Mouse (Mus musculus) bone marrow macrophage, adult 2 months (primary cell): ENCODE results near the gene Slc25a38. TPM values are rescaled to one million over a fixed set of nuclear protein-coding genes. Genes with fewer than 3 reads are reported as not detected.

Experiments
- H3K27ac ChIP-seq: 2 replicates; pipeline ENCODE4 v1.5.1; 2012; ENCODE audit warnings: low read depth, low read length; ENCODE audit not compliant: insufficient read depth
- H3K4me1 ChIP-seq: 2 replicates; pipeline ENCODE4 v1.6.1; 2012; ENCODE audit warnings: low read length; ENCODE audit not compliant: control insufficient read depth, insufficient read depth
- H3K4me3 ChIP-seq: 2 replicates; pipeline ENCODE4 v1.5.1; 2012; ENCODE audit warnings: mild to moderate bottlenecking, low read length, moderate library complexity; ENCODE audit not compliant: insufficient read depth
- CTCF ChIP-seq: IDR thresholded peaks from 2 replicates; pipeline ENCODE4 v1.5.1; 2012; ENCODE audit warnings: low read depth, mild to moderate bottlenecking, low read length, moderate library complexity
- POLR2A ChIP-seq: IDR thresholded peaks from 2 replicates; pipeline ENCODE4 v1.6.1; 2012; ENCODE audit warnings: mild to moderate bottlenecking, low read depth, low read length, borderline replicate concordance
- polyA plus RNA-seq: library from polyadenylated mRNA; stranded (reverse); fragments of >200 nt; gene quantifications from 2 replicates; pipeline ENCODE4 v1.2.4, GENCODE M21; 2012; ENCODE audit not compliant: missing spikeins, insufficient read depth, insufficient read length

Gene Slc25a38
- polyA plus RNA-seq, 1 experiment = 18.5 TPM

DNA sequence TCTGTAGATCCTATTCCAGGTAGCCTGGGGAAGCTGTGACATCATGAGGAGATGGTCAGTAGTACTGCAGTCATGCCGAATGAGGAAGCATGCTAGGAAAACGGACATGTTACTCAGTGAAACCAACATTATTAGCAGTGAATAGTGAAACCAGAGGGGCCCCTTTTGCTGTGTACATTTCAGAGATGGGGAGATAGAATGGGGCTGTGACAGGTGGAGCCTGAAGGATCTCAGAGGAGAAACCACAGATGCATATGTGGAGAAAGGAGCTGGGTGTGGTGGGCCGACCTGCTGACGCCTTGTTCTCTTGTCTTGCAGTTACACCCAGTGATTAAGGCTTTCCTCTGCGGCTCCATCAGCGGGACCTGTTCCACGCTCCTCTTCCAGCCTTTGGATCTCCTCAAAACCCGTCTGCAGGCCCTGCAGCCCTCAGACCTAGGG lies 6.0 kb downstream of the Slc25a38 start:
- Histone ChIP-seq H3K4me3 (no peak overlapping the region), H3K27ac (peak overlapping the region; percentile 70)

DNA sequence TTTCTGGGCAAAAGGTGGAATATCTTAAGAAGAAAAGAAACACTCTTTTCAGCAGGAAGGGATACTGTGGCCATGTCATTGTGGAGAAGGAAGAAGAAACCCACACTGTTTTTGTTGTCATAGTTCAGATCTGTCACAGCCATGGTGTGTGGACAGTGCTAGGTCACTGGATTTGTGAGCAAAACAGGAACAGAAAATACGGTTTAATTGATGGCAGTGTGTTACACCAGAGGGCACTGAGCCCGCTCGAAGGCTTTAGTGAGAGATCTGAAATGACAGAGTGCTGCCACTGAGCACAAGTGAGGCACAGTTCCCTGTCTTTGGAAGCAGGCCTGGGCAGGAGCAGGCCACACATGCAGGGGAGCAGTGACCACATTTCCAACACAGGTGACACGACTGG lies 8.0 kb downstream of the Slc25a38 start:
- Histone ChIP-seq H3K27ac (peak overlapping the region; percentile 72), H3K4me1 (peaks cover 36% of the 10 kb centered on the region), H3K4me3 (no peak overlapping the region)
- TF ChIP-seq CTCF = no peak
- no peak for TF ChIP-seq POLR2A

More for the DNA sequence above, 6.0 kb downstream of the Slc25a38 start:
- H3K4me1 ChIP-seq = peaks cover 37% of the 10 kb centered on the region
- TF ChIP-seq CTCF (no peak), POLR2A (no peak)

DNA sequence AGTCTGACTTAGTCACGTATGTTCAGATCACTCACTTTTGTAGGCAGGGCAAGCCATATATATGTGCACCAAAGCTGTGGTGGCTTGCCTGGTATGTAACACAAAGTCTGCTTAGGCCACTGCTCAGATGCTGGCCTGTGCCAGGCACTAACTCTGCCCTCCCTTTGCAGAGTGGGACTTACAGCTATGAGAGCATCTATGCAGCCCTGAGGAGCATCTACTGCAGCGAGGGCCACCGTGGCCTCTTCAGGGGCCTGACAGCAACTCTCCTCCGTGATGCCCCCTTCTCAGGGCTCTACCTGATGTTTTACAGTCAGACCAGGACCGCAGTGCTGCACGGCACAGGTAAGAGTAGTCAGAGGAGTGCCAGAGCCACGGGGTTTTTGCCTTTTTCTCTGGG lies 10.3 kb downstream of the Slc25a38 start:
- peaks cover 30% of the 10 kb centered on the region for H3K4me1 ChIP-seq
- H3K27ac ChIP-seq = no peak overlapping the region
- H3K4me3 ChIP-seq = no peak overlapping the region
- TF ChIP-seq POLR2A = no peak
- TF ChIP-seq CTCF = no peak

DNA sequence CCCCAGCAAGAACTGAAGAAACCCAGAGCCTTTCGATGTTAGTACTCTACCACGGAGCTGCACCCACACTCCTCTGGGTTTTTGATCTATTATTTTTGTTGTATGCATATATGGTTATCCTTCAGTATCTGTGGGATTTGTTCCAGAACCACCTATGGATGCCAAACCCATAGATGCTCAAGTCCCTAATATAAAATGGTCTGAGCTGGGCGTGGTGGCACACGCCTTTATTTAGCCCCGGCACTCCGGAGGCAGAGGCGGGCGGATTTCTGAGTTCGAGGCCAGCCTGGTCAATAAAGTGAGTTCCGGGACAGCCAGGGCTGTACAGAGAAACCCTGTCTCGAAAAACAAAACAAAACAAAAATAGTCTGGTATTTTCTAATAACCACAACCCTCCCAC lies 16.7 kb downstream of the Slc25a38 start:
- H3K4me1 ChIP-seq = peaks cover 20% of the 10 kb centered on the region
- H3K27ac ChIP-seq = peak overlapping the region; percentile 84
- peak overlapping the region; percentile 56 for H3K4me3 ChIP-seq
- TF ChIP-seq CTCF (no peak), POLR2A (no peak)

DNA sequence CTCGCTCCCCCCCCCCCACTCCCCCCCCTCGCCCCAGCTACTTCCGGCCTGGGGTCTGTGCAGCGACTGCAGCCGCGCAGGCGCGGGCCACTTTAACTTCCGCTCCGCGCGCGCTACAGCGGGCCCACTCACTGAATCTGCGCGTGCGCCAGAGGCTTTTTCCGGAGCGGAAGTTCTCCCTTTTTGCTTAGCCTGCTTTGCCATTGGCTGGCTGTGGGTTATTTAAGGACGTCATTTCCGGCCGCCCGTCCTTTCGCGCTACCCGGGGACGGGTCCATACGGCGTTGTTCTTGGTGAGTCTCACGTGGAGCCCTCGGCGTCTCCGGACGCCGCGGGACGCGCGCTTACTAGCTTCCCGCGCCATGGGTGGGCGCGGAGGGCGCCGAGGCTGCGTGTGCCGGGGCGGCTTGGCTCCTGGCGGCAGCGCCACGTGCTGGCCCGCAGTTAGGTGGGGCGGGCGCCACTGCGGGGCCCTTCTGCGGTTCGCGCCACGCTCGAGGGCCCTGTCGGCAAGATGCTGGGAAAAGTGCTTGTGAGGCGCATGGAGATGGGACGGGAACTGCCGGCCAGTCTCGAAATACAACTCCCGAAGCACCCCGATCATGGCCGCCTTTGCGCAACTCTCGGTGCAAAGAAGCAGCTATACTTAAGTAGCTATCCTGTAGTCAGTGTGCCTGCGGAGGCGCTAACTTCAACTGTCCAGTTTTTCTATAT lies 17.5 kb downstream of the Slc25a38 start, which contains the start of gene Rpsa:
Gene Rpsa (plus strand): TSS at position 152 of the 714 bp plus-strand sequence.
- H3K4me1 ChIP-seq = peaks cover 23% of the 10 kb centered on the region
- peak within 1 kb of the TSS; percentile 96 for H3K4me3 ChIP-seq
- TF ChIP-seq POLR2A (peak; percentile 81; the same call in 1 of the 2 replicates), CTCF (no peak)
- peak within 1 kb of the TSS; percentile 84 for H3K27ac ChIP-seq

DNA sequence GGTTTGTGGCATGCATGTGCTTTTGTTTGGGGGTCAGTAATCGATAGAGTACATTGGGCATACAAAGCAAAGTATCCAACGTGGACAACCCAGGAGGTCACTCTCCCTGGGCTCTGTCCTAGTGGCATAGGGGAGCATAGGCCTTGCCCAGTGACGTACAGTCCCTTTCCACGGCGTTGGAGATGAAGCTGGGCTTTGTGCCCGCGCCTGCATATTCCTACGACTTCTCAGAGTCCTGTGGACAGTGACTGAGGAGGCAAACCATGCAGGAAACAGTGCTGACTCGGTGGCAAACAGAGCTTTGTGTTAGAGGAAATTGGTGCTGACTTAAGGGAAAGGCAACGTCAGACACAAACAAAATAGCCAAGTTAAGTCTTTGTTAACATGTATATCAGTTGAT lies 19.1 kb downstream of the Slc25a38 start:
- TF ChIP-seq CTCF (no peak), POLR2A (no peak)
- peak overlapping the region; percentile 49 for H3K27ac ChIP-seq
- peak overlapping the region; percentile 96 for H3K4me3 ChIP-seq
- H3K4me1 ChIP-seq = peaks cover 28% of the 10 kb centered on the region

DNA sequence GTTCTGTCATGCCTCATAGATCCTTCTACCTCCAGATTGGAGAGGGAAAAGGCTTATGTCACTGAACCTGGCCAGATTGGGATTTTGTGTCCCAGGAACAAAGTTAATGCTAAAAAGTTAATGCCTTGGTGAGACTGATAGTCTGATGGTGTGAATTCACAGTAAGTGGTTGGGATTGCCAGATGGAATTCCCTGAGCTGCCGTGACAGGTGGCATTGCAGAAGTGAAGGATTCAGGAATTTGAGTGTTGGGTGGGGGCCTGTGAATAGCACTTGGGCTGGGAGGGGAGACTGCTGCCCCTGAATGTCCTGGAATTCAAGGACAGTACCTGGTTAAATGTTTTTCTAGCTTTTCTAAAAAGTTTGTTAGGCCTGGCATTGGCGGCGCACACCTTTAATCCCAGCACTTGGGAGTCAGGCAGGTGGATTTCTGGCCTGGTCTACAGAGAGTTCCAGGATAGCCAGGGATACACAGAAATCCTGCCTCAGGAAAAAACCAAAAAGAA lies 21.7 kb downstream of the Slc25a38 start:
- TF ChIP-seq POLR2A (no peak), CTCF (no peak)
- Histone ChIP-seq H3K27ac (no peak overlapping the region), H3K4me1 (peaks cover 26% of the 10 kb centered on the region), H3K4me3 (no peak overlapping the region)

DNA sequence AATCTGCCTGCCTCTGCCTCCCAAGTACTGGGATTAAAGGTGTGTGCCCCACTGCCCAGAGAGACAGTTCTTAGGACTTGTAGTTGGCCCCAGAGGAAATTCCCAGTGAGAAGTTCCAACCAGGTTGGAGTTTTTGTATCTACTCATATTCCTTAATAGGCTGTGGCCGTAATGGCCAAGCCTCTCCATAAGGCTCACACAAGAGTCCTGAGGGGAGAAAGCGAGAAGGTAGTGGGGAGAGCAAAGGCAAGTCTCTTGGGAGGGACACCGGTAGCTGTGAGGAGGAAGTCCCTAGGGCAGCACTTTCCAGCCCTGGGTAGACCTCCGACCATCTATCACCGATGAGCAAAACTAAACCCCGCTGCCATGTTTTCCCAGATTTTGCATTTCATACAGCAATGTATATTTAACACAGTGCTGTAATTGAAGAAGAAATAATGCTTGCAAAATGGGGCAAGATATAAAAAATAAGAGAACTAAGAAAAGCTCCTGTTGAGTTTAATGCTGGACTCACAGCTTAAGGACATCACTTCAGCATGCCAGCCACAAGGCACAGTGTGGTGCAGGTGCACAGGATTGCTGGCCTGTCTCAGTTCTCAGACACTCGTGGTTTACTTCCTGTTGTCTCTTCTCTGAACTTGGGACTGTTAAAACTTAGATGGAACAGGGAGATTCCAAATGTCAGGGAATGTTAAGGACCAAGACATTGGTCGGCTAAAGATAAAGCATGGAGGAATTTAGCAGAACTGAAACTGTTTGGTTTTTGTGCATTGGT lies 23.0 kb downstream of the Slc25a38 start:
- Histone ChIP-seq H3K4me3 (no peak overlapping the region), H3K4me1 (peaks cover 24% of the 10 kb centered on the region), H3K27ac (peak overlapping the region; percentile 15; the same call in 1 of the 2 replicates)
- no peak for TF ChIP-seq POLR2A
- TF ChIP-seq CTCF = no peak

DNA sequence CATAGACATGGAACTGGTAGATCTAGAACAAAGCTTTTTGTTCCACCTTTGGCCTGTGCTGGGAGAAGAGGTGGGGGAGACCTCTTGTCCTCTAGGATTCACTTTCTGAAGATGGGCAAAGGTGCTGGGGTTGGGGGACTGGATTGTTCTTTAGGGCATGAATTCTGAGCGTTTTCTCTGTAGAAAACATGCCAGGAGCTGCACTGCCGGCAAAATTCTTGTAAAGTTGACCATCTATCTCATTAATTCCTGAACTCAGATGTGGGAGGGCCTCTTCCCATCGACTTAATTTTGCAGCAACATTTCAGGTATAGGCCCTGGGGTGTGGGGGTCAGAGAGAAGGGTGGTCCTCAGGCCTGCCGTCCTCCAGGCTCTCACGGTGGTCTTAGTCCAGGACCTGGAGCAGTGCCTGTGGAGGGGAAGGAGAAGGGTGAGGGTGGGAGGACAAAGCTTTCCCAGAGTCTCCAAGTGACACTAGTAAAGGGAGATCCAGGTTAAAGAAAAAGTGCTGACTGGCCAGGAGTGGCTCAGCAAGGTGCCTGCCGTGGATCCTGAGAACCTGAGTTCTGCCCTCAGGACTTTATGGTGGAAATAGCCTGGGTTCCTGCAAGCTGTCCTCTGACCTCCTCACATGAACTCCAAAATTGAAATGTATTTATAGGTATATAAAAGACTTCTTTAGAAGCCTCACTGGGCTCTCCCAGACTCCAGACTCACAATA lies 23.7 kb downstream of the Slc25a38 start:
- peaks cover 23% of the 10 kb centered on the region for H3K4me1 ChIP-seq
- TF ChIP-seq POLR2A (no peak), CTCF (no peak)
- H3K4me3 ChIP-seq = no peak overlapping the region
- H3K27ac ChIP-seq = no peak overlapping the region
